31 mouse cellular contexts compared by ENCODE assay signal in genomic region chr6:94177559-94177958, GRCm38 (mm10).
DNase-seq lines count a peak whose midpoint lies in the region; ATAC-seq and TF ChIP-seq lines count a peak whose summit lies in the region.
"Had no signal": no experiment of that assay in that cellular context is flagged by ENCODE, and none has a peak within 500 bp of the region (broad histone marks: within the 10 kb centered on the region; RNA-seq: fewer than 3 reads in every experiment).

No protein-coding gene starts in this region.

- H3K4me1 ChIP-seq in forebrain, embryonic 10.5 days: peaks cover 41% of the 10 kb centered on the region
- H3K4me1 ChIP-seq in forebrain, embryonic 16.5 days (replicated peaks; ENCODE audit: control insufficient read depth, insufficient read depth, low read length): 0 out of 2 replicates have a peak, but pooled peaks cover 6% of the 10 kb centered on the region
- peaks cover 2% of the 10 kb centered on the region for H3K4me1 ChIP-seq in cerebellum, adult 2 months (ENCODE audit: control insufficient read depth, insufficient read depth, low read length)

- H3K27me3 ChIP-seq in forebrain, embryonic 10.5 days (ENCODE audit: poor library complexity, severe bottlenecking): no peaks in the 10 kb centered on the region
- H3K27me3 ChIP-seq in forebrain, embryonic 16.5 days (replicated peaks; ENCODE audit: control insufficient read depth, insufficient read depth, low read length): no peaks in the 10 kb centered on the region
- no peaks in the 10 kb centered on the region for H3K27me3 ChIP-seq in cerebellum, adult 2 months (ENCODE audit: control insufficient read depth, insufficient read depth, low read length)
- H3K27me3 ChIP-seq: CH12.LX; embryonic facial prominence, embryonic 12.5 days; forebrain, embryonic 15.5 days; limb, embryonic 15.5 days; midbrain, embryonic 13.5 days; neural tube, embryonic 13.5 days had no signal

- H3K4me3 ChIP-seq in forebrain, embryonic 10.5 days: no peak overlapping the region
- H3K4me3 ChIP-seq in forebrain, embryonic 16.5 days (replicated peaks; ENCODE audit: low read length): no peak overlapping the region
- no peak overlapping the region for H3K4me3 ChIP-seq in cerebellum, adult 2 months (replicated peaks; ENCODE audit: insufficient read depth, low read depth, low read length)
- H3K4me3 ChIP-seq: embryonic facial prominence, embryonic 12.5 days; forebrain, embryonic 15.5 days; hindbrain, embryonic 10.5 days; limb, embryonic 10.5 days; limb, embryonic 15.5 days; liver, embryonic 13.5 days; midbrain, embryonic 13.5 days; neural tube, embryonic 13.5 days had no signal

- no peak overlapping the region for H3K9ac ChIP-seq in forebrain, embryonic 16.5 days (replicated peaks; ENCODE audit: low read depth, low read length)
- H3K9ac ChIP-seq: embryonic facial prominence, embryonic 12.5 days; forebrain, embryonic 15.5 days; limb, embryonic 15.5 days; liver, embryonic 13.5 days; midbrain, embryonic 13.5 days; neural tube, embryonic 13.5 days had no signal

- H3K9me3 ChIP-seq in forebrain, embryonic 10.5 days: no peaks in the 10 kb centered on the region
- H3K9me3 ChIP-seq in forebrain, embryonic 16.5 days (ENCODE audit: control insufficient read depth, low read length): no peaks in the 10 kb centered on the region
- H3K9me3 ChIP-seq: embryonic facial prominence, embryonic 12.5 days; forebrain, embryonic 15.5 days; hindbrain, embryonic 10.5 days; limb, embryonic 10.5 days; limb, embryonic 15.5 days; liver, embryonic 13.5 days; midbrain, embryonic 13.5 days; neural tube, embryonic 13.5 days had no signal

- TF ChIP-seq POLR2A in cerebellum, adult 2 months (IDR thresholded peaks at IDR 0.05; ENCODE audit: borderline replicate concordance, insufficient read depth, low read length): no peak

- ATAC-seq in forebrain, embryonic 16.5 days: no peak
- ATAC-seq: forebrain, embryonic 15.5 days; hindbrain, postnatal 0 days; intestine, embryonic 16.5 days; lung, postnatal 0 days; midbrain, embryonic 13.5 days had no signal

- no peak for TF ChIP-seq CTCF in cerebellum, adult 2 months (IDR thresholded peaks at IDR 0.05; ENCODE audit: borderline replicate concordance, insufficient read depth, low read depth, low read length)

- no peak for DNase-seq in forebrain, embryonic 10.5 days (ENCODE audit: extremely low spot score, low spot score)
- DNase-seq in testis, postnatal 14 days (ENCODE audit: low spot score): peak; percentile 39
- no peak for DNase-seq in testis, postnatal 10 days (ENCODE audit: low spot score)
- DNase-seq in embryo, embryonic 11 days: peak; percentile 46
- no peak for DNase-seq in gastrocnemius, postnatal 36 days
- no peak for DNase-seq in cerebellum, adult 2 months
- no peak for DNase-seq in adipocyte (ENCODE audit: low spot score)
- DNase-seq: adrenal gland, postnatal 10 days; cerebellum, adult 9-11 months; kidney, adult 9 months; kidney, postnatal 14 days; layer of hippocampus, adult 9-11 months; liver, embryonic 13.5 days; lung, adult 18-20 months; lung, postnatal 4 days; right cerebral cortex, postnatal 25 days; spleen, adult 18-20 months; thymus, adult 2 months; thymus, postnatal 4 days had no signal

- WGBS in forebrain, embryonic 10.5 days: 57% methylated on average over 3 of the region's 3 CpGs
- 73% methylated on average over 3 of the region's 3 CpGs for WGBS in forebrain, embryonic 16.5 days
- 93% methylated on average over 3 of the region's 3 CpGs for WGBS in cerebellum, adult 2 months

- H3K27ac ChIP-seq in forebrain, embryonic 10.5 days: 0 out of 2 replicates have a peak overlapping the region, but pooled peaks have one; percentile 20
- no peak overlapping the region for H3K27ac ChIP-seq in forebrain, embryonic 16.5 days (ENCODE audit: low read length)
- H3K27ac ChIP-seq in cerebellum, adult 2 months (ENCODE audit: insufficient read depth, low read length): no peak overlapping the region
- H3K27ac ChIP-seq: embryonic facial prominence, embryonic 12.5 days; forebrain, embryonic 15.5 days; hindbrain, embryonic 10.5 days; hindbrain, postnatal 0 days; limb, embryonic 10.5 days; limb, embryonic 15.5 days; liver, embryonic 13.5 days; midbrain, embryonic 13.5 days; neural tube, embryonic 13.5 days had no signal

- intact Hi-C loops in gastrocnemius, postnatal 36 days (cut with DNase I): no loop called here

- H3K36me3 ChIP-seq in forebrain, embryonic 10.5 days (replicated peaks): no peaks in the 10 kb centered on the region
- H3K36me3 ChIP-seq in forebrain, embryonic 16.5 days (ENCODE audit: control insufficient read depth, insufficient read depth): no peaks in the 10 kb centered on the region
- H3K36me3 ChIP-seq: embryonic facial prominence, embryonic 12.5 days; forebrain, embryonic 15.5 days; hindbrain, embryonic 10.5 days; limb, embryonic 10.5 days; limb, embryonic 15.5 days; liver, embryonic 13.5 days; midbrain, embryonic 13.5 days; neural tube, embryonic 13.5 days had no signal

- H3K4me2 ChIP-seq in forebrain, embryonic 16.5 days (ENCODE audit: low read length): no peak overlapping the region
- H3K4me2 ChIP-seq: embryonic facial prominence, embryonic 12.5 days; forebrain, embryonic 15.5 days; limb, embryonic 15.5 days; liver, embryonic 13.5 days; midbrain, embryonic 13.5 days; neural tube, embryonic 13.5 days had no signal

Comparison
In these comparisons a context has a peak if more than half of its experiments do, and no peak if none do; other contexts are left out.
1. DNase-seq: peak in testis, postnatal 14 days (single experiment) and embryo, embryonic 11 days (single experiment); none in forebrain, embryonic 10.5 days (single experiment), testis, postnatal 10 days (single experiment), gastrocnemius, postnatal 36 days (0 of 2), cerebellum, adult 2 months (0 of 2) and adipocyte (single experiment).